Mouse (Mus musculus) small intestine, adult 10 weeks (tissue): ENCODE results near the gene Acsl6. TPM values are rescaled to one million over a fixed set of nuclear protein-coding genes. Genes with fewer than 3 reads are reported as not detected.

Experiments
- polyA plus RNA-seq: library from polyadenylated mRNA; stranded (reverse); fragments of 350-450 nt; fragmentation: Illumina TruSeq; extraction: RNeasy Lipid Tissue Mini Kit (QIAGEN cat#74804); gene quantifications from one replicate; pipeline ENCODE4 v1.2.3, GENCODE M21; 2014; ENCODE audit warnings: low replicate concordance

The Acsl6 gene
- polyA plus RNA-seq: 13.4 TPM

GRCm38 (mm10) chr11:54303728-54304470 lies at the start of gene Acsl6:
TSS of gene Acsl6 (plus strand) at chr11:54303798.

GRCm38 (mm10) chr11:54267177-54267576 lies 36.4 kb upstream of the Acsl6 start, which contains the start of gene Il3:
TSS of gene Il3 (minus strand) at chr11:54267277.

Other genes with a start within 250 kb of the Acsl6 start
- gene Pdlim4, start 234.8 kb upstream of the Acsl6 start, polyA plus RNA-seq: not detected
- 0.63 TPM for gene P4ha2, start 203.7 kb upstream of the Acsl6 start, polyA plus RNA-seq
- gene Csf2, start 54.1 kb upstream of the Acsl6 start, polyA plus RNA-seq: 2.0 TPM
- gene Il3, start 36.5 kb upstream of the Acsl6 start, polyA plus RNA-seq: not detected
- gene Meikin, start 66.9 kb downstream of the Acsl6 start, polyA plus RNA-seq: not detected
- gene Fnip1, start 134.4 kb downstream of the Acsl6 start, polyA plus RNA-seq: 58.5 TPM
- 24.2 TPM for gene Rapgef6, start 219.0 kb downstream of the Acsl6 start, polyA plus RNA-seq